Mouse (Mus musculus) left cerebral cortex, adult 11 months (tissue): ENCODE results near the gene Gm5269.

Source experiments
- DNase-seq: peaks from one replicate; pipeline ENCODE4 v3.0.0; 2022; ENCODE audit warnings: low spot score

The Gm5269 gene

GRCm38 (mm10) chr1:45890173-45890572 lies at the start of gene Gm5269:
Gene Gm5269 (minus strand): TSS chr1:45890273.
- no peak for DNase-seq

DNA sequence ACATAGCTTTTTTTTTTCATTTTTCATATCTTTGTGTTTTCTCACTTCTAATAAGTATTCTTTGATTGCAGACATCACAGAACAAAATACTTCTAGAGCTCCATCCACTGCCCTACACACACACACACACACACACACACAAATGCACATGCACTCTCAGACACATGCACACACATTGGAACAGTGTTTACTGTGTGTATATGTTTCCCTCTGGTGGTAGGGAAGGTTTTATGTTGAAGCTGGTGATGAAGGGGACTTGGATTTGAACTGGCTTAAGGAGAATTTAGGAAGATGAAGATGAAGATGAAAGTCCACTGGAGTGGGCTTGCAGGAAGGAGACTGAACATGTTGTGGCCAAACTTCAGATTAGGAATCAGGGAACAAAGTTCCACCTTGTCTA lies 41.1 kb upstream of the Gm5269 start:
- DNase-seq, result no peak

GRCm38 (mm10) chr1:45926911-45927310 lies 36.8 kb upstream of the Gm5269 start:
- no peak for DNase-seq

DNA sequence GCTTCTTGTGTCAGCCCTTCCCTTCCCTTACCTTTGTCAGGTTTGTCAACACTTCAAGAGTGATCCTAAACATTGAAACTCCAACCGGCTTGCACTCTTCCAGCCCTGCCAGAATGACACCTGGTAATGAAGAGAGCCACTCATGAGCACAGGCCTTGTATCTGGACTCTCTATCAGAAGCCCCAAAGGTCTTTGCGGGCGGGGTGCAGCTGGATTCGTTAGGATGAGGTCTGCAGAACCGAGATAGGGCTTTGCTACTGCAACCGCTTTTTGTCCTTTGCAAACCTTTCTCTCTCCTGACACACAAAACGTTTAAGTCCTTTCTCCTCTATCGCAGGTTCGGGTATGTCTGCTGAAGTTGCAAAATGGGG lies 36.3 kb upstream of the Gm5269 start, which contains the start of gene Slc40a1:
Gene Slc40a1, minus strand, starts transcription at position 131 of the 371 bp plus-strand sequence.
- no peak for DNase-seq

GRCm38 (mm10) chr1:45925500-45926392 lies 35.7 kb upstream of the Gm5269 start:
- DNase-seq, result no peak

- no peak for DNase-seq
These were observed 35.0 kb upstream of the Gm5269 start for GRCm38 (mm10) chr1:45925131-45925499.

- DNase-seq, result no peak
These were observed 34.4 kb upstream of the Gm5269 start for GRCm38 (mm10) chr1:45924516-45924915.

DNA sequence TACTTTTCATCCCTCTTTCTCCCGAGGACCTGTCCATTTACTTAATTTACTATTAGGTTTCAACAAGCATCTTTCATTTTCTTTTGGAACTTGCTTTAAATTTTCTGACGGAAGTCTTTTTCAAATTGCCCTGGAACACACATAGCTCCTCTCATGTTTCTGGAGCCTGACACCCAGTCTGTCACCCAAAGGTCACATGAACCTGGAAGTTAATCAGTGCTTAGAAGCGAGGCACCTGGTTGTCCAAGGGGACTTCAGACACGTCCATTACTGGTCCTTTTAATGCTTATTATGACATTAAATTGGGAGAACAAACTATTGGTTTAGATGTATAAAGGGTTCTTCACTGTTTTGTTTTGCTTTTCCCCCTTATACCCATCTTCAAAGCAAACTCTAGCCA lies 33.2 kb upstream of the Gm5269 start:
- DNase-seq, result no peak

GRCm38 (mm10) chr1:45920703-45921102 lies 30.6 kb upstream of the Gm5269 start:
- no peak for DNase-seq

DNA sequence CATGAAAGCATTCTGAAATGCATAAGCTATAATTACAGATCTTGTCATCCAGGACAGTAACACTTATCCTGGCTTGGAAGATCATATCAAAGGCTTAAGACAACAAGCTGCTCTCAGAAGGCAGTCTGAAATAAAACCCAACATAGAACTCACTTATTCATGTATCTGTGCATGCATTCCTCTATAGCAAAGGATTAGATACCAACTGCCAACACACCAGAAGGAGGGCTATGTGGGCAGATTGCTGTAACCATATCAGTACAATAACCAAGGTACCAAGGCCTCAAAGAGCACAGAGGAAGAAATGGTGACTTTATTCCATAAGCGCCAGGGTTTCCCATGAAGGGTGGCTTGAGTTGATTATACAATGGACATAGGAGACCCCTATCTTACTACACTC lies 29.7 kb upstream of the Gm5269 start:
- DNase-seq, result no peak

DNA sequence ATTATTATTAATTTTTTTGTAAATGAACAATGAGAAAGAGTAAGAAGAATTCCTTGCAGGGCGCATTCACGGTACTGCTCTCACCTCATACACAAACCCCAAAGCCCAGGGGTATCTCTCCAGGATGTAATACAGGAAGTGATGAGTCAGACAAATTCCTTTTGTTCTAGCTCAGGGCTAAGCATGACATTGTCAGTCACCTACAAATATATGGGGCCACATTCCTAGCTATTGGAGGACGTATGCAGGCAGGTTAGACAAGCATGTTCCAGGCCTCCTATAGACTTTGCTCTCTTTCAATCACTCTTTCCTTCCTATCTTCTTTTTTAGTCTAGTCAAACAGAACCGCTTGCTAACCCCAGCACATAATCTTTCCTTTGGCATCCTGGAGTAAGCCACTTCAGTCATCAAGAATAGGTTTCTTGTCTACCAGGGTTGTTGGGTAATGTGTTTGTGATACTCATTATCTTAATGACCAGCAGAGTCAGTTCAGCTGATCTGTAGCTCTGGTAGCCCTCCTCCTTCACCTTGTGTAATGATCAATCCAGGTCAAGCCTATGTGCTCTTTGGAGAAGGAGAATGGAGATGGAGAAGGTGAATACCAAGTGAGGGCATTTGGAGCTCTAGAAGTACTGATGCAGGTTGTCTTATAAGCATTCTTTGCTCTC lies 27.2 kb upstream of the Gm5269 start:
- DNase-seq, result no peak

- no peak for DNase-seq
These were observed 26.1 kb upstream of the Gm5269 start for GRCm38 (mm10) chr1:45916174-45916573.

GRCm38 (mm10) chr1:45914236-45914635 lies 24.2 kb upstream of the Gm5269 start:
- DNase-seq, result no peak

- DNase-seq, result no peak
These were observed 15.2 kb upstream of the Gm5269 start for GRCm38 (mm10) chr1:45905107-45905821.

GRCm38 (mm10) chr1:45904161-45904560 lies 14.1 kb upstream of the Gm5269 start:
- DNase-seq, result no peak

DNA sequence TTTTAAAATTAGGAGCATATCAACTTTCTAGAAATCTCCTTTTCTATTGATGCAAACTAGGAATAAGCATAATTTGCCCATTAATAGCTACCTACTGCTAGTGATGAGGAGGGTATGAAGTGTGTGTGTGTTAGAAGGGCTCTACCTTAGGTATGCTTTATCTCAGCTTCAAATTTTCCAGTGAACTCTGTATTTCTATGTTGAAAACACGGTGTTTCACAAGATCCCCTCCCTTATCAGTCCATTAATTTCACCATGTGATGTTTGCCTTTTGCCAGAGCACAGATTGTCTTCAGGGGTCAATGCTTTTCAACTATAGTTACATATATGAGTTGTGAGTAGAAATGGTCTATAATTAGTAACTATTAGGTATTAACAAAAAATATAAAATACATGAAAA lies 8.0 kb upstream of the Gm5269 start:
- DNase-seq, result no peak

- DNase-seq, result no peak
These were observed 4.3 kb upstream of the Gm5269 start for GRCm38 (mm10) chr1:45894168-45894912.

DNA sequence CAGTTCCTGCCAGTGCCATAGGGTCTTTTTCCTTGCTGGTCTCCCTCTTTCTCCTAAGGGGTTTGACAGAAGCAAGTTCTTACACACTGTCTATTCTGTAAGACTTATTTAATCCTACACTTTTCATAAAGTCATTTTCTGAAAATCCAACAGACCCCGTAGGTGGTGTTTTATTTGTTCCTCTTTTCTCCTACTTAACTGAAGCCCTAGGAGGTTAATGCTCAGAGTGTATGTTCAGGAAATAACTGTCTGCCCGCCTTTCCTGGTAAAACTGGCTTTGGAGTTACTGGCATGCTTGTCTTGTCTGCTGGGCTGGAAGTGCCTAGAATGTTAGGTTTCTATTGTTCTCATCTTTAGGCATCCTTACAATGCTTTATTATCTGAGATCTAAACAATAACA lies 1.9 kb upstream of the Gm5269 start:
- no peak for DNase-seq

DNA sequence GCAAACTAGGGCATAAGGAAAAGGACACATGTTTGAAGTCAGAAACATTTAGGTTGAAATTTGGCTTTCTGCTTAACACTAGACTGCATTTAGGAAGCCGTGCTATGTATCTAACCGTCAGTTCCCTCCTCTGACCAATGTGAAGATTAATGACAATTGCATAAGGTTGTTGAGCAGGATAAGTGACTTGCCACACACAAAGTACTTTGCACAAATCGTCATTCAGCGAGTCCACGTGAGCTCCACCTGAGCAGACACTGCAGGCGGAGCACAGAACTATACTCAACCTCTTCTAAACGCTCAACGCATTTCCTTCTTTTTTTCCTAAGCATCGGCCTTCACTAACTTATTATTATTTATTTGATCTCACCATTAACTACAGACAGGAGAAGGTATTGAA lies 3.3 kb downstream of the Gm5269 start:
- DNase-seq, result no peak

GRCm38 (mm10) chr1:45883378-45883777 lies 6.7 kb downstream of the Gm5269 start:
- DNase-seq, result no peak

DNA sequence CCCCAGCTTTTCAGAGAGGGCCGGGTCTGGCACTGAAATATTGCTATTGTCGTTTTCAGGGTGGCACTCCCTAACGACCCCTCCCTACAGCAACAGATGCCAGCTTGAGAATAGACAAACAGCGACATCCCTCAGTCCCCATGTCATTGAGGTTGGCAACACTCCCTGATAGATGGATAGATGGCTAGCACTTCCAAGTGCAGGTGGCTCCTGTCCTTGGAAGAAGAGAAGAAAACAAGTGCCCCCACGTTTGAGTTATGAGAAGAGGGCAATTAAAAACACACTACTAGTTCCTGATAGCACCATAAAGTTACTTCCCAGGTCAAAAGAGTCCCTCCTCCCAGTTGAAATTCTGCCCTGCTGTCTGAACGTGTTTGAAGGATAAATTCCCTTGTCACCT lies 8.0 kb downstream of the Gm5269 start:
- no peak for DNase-seq

GRCm38 (mm10) chr1:45881228-45881832 lies 8.7 kb downstream of the Gm5269 start:
- DNase-seq, result no peak
